Mouse (Mus musculus) activated CD4-positive, CD25-positive, alpha-beta regulatory T cell, adult 4 months (primary cell): ENCODE results near the gene Lrfn3. TPM values are rescaled to one million over a fixed set of nuclear protein-coding genes. Genes with fewer than 3 reads are reported as not detected.

Experiments used
- ATAC-seq: one replicate; pipeline ENCODE4 v1.8.0; 2017
- polyA plus RNA-seq, 2 experiments: library from polyadenylated mRNA; unstranded; fragments of 100-300 nt; shearing (Covaris generic); gene quantifications; one replicate each; pipeline ENCODE4 v1.2.1; 2017

Lrfn3 gene
- polyA plus RNA-seq, 2 experiments from 2014 or later, result not detected

- ATAC-seq, result no peak
These were observed 23.0 kb downstream of the Lrfn3 start for GRCm38 (mm10) chr7:30339432-30340109.

- ATAC-seq, result peak; percentile 13
These were observed 26.2 kb downstream of the Lrfn3 start for GRCm38 (mm10) chr7:30336384-30336783.

- no peak for ATAC-seq
These were observed 26.9 kb downstream of the Lrfn3 start for GRCm38 (mm10) chr7:30335688-30336087.

- ATAC-seq, result no peak
These were observed 28.0 kb downstream of the Lrfn3 start for GRCm38 (mm10) chr7:30334563-30334962.

GRCm38 (mm10) chr7:30333436-30333835 lies 29.1 kb downstream of the Lrfn3 start:
- ATAC-seq, result no peak

GRCm38 (mm10) chr7:30332622-30333259 lies 29.8 kb downstream of the Lrfn3 start:
- ATAC-seq, result peak; percentile 5

- ATAC-seq, result peak; percentile 85
These were observed 30.7 kb downstream of the Lrfn3 start for GRCm38 (mm10) chr7:30331887-30332286.

GRCm38 (mm10) chr7:30328379-30328778 lies 34.2 kb downstream of the Lrfn3 start:
- ATAC-seq, result no peak

GRCm38 (mm10) chr7:30327140-30327539 lies 35.4 kb downstream of the Lrfn3 start:
- ATAC-seq, result peak; percentile 24

GRCm38 (mm10) chr7:30326427-30326826 lies 36.1 kb downstream of the Lrfn3 start:
- no peak for ATAC-seq

- ATAC-seq, result no peak
These were observed 37.2 kb downstream of the Lrfn3 start for GRCm38 (mm10) chr7:30325364-30325763.

GRCm38 (mm10) chr7:30324300-30324944 lies 38.1 kb downstream of the Lrfn3 start:
- no peak for ATAC-seq

GRCm38 (mm10) chr7:30323795-30324194 lies 38.8 kb downstream of the Lrfn3 start, which contains the start of gene Sdhaf1:
Gene Sdhaf1, minus strand, starts transcription at chr7:30323895.
- no peak for ATAC-seq

GRCm38 (mm10) chr7:30322865-30323264 lies 39.7 kb downstream of the Lrfn3 start:
- ATAC-seq, result peak; percentile 55

- ATAC-seq, result peak; percentile 70
These were observed 40.3 kb downstream of the Lrfn3 start for GRCm38 (mm10) chr7:30322285-30322667.

- peak; percentile 62 for ATAC-seq
These were observed 40.9 kb downstream of the Lrfn3 start, which contains the start of gene E130208F15Rik for GRCm38 (mm10) chr7:30321539-30322284. Gene E130208F15Rik, plus strand, starts transcription at chr7:30321740.

GRCm38 (mm10) chr7:30320946-30321345 lies 41.6 kb downstream of the Lrfn3 start:
- ATAC-seq, result no peak

- no peak for ATAC-seq
These were observed 44.4 kb downstream of the Lrfn3 start for GRCm38 (mm10) chr7:30318142-30318541.

- ATAC-seq, result no peak
These were observed 46.7 kb downstream of the Lrfn3 start for GRCm38 (mm10) chr7:30315559-30316529.

GRCm38 (mm10) chr7:30314721-30315155 lies 47.8 kb downstream of the Lrfn3 start, which contains the start of gene Syne4:
Gene Syne4, plus strand, starts transcription at chr7:30314807.
- no peak for ATAC-seq

GRCm38 (mm10) chr7:30313666-30314320 lies 48.8 kb downstream of the Lrfn3 start:
- ATAC-seq, result no peak
